Comparison of ENCODE assay signal across 27 mouse cellular contexts in genomic region chr7:66333906-66334500, GRCm38 (mm10). TPM values are rescaled to one million over a fixed set of nuclear protein-coding genes. Genes with fewer than 3 reads are reported as not detected.
A peak's percentile ranks its signal among the peaks of the same experiment; 100 is the strongest.
DNase-seq lines count a peak whose midpoint lies in the region; ATAC-seq and TF ChIP-seq lines count a peak whose summit lies in the region.
"Had no signal": no experiment of that assay in that cellular context is flagged by ENCODE, and none has a peak within 500 bp of the region (broad histone marks: within the 10 kb centered on the region; RNA-seq: fewer than 3 reads in every experiment).

No protein-coding gene starts in this region.

- H3K79me2 ChIP-seq in MEL (ENCODE audit: control insufficient read depth, insufficient read depth, low read length, poor library complexity), result no peaks in the 10 kb centered on the region
- H3K79me2 ChIP-seq in heart, adult 2 months (replicated peaks; ENCODE audit: control insufficient read depth, insufficient read depth, low read length), result no peaks in the 10 kb centered on the region

- no peak for TF ChIP-seq POLR2A in MEL (IDR thresholded peaks at IDR 0.05; ENCODE audit: control insufficient read depth in 1 of 2, insufficient read depth in 1 of 2, low read depth in 1 of 2, low read length in 2 of 2, poor library complexity in 1 of 2)
- no peak for TF ChIP-seq POLR2A in heart, adult 2 months (IDR thresholded peaks at IDR 0.05; ENCODE audit: insufficient read depth, low read depth, low read length)

- intact Hi-C loops in heart, adult 2 months (cut with DNase I), result no loop called here

- no peak overlapping the region for H3K4me2 ChIP-seq in stomach, postnatal 0 days (replicated peaks; ENCODE audit: low read depth)
- H3K4me2 ChIP-seq: forebrain, embryonic 13.5 days; kidney, embryonic 15.5 days; neural tube, embryonic 12.5 days had no signal

- no peaks in the 10 kb centered on the region; a peak in 1 of 4 replicates for H3K36me3 ChIP-seq in MEL (ENCODE audit: control insufficient read depth in 1 of 2, insufficient read depth in 2 of 2, low read length in 2 of 2)
- H3K36me3 ChIP-seq in stomach, postnatal 0 days (ENCODE audit: control insufficient read depth, insufficient read depth, low read length), result peaks cover 5% of the 10 kb centered on the region; the same call in 1 of the 2 replicates
- no peaks in the 10 kb centered on the region for H3K36me3 ChIP-seq in heart, adult 2 months (ENCODE audit: control insufficient read depth, insufficient read depth, low read length)
- H3K36me3 ChIP-seq: neural tube, embryonic 12.5 days had no signal

- TF ChIP-seq CTCF in MEL (IDR thresholded peaks at IDR 0.05 in 2 of 3, conservative IDR thresholded peaks at IDR 0.05 in 1 of 3; ENCODE audit: control insufficient read depth in 1 of 3, insufficient read depth in 1 of 3, low read depth in 2 of 3, low read length in 3 of 3, poor library complexity in 1 of 3, severe bottlenecking in 1 of 3), result no peak
- no peak for TF ChIP-seq CTCF in stomach, postnatal 0 days (IDR thresholded peaks at IDR 0.05; ENCODE audit: low read depth)
- TF ChIP-seq CTCF in heart, adult 2 months (IDR thresholded peaks at IDR 0.05), result no peak

- H3K27me3 ChIP-seq in MEL (ENCODE audit: control insufficient read depth in 1 of 2, insufficient read depth in 2 of 2, low read length in 2 of 2), result no peaks in the 10 kb centered on the region
- no peaks in the 10 kb centered on the region for H3K27me3 ChIP-seq in stomach, postnatal 0 days (ENCODE audit: control insufficient read depth, insufficient read depth, low read length)
- H3K27me3 ChIP-seq in heart, adult 2 months (ENCODE audit: control insufficient read depth, insufficient read depth, low read length), result no peaks in the 10 kb centered on the region
- H3K27me3 ChIP-seq: forebrain, embryonic 13.5 days; kidney, embryonic 15.5 days; megakaryocyte, embryonic 14.5 days; neural tube, embryonic 12.5 days had no signal

- H3K4me3 ChIP-seq in MEL (ENCODE audit: control insufficient read depth in 1 of 2, insufficient read depth in 1 of 2, low read depth in 2 of 2, low read length in 2 of 2), result no peak overlapping the region
- H3K4me3 ChIP-seq in stomach, postnatal 0 days (ENCODE audit: low read depth, low read length), result no peak overlapping the region
- no peak overlapping the region for H3K4me3 ChIP-seq in heart, adult 2 months
- H3K4me3 ChIP-seq: forebrain, embryonic 13.5 days; kidney, embryonic 15.5 days; neural tube, embryonic 12.5 days had no signal

- ATAC-seq in granulocyte monocyte progenitor cell, adult 5-6 weeks (replicated peaks; ENCODE audit: poor library complexity, severe bottlenecking), result peak; percentile 40
- peak; percentile 47; the same call in 1 of the 2 replicates for ATAC-seq in stomach, postnatal 0 days (ENCODE audit: low FRiP score, low TSS enrichment)
- ATAC-seq: forebrain, embryonic 13.5 days; inflammation-experienced regulatory T-cells, adult 6 months had no signal

- no peaks in the 10 kb centered on the region for H3K9me3 ChIP-seq in MEL (replicated peaks; ENCODE audit: insufficient read depth, low read length)
- H3K9me3 ChIP-seq in stomach, postnatal 0 days (ENCODE audit: control insufficient read depth, low read length), result no peaks in the 10 kb centered on the region
- H3K9me3 ChIP-seq: forebrain, embryonic 13.5 days; kidney, embryonic 15.5 days; neural tube, embryonic 12.5 days had no signal

- no peaks in the 10 kb centered on the region for H3K4me1 ChIP-seq in MEL (ENCODE audit: control insufficient read depth in 1 of 2, insufficient read depth in 2 of 2, low read length in 2 of 2)
- H3K4me1 ChIP-seq in stomach, postnatal 0 days (replicated peaks; ENCODE audit: control insufficient read depth, insufficient read depth), result no peaks in the 10 kb centered on the region
- peaks cover 6% of the 10 kb centered on the region for H3K4me1 ChIP-seq in heart, adult 2 months (ENCODE audit: control insufficient read depth, insufficient read depth, low read length)
- H3K4me1 ChIP-seq: forebrain, embryonic 13.5 days; kidney, embryonic 15.5 days; neural tube, embryonic 12.5 days had no signal

- TF ChIP-seq EP300 in MEL (IDR thresholded peaks at IDR 0.05; ENCODE audit: low read depth in 1 of 2, low read length in 2 of 2), result no peak
- no peak for TF ChIP-seq EP300 in stomach, postnatal 0 days (optimal IDR thresholded peaks at IDR 0.05)
- TF ChIP-seq EP300 in heart, adult 2 months (IDR thresholded peaks at IDR 0.05; ENCODE audit: insufficient read depth, low read depth, low read length), result no peak

- 81% methylated on average over 4 of the region's 4 CpGs for WGBS in stomach, postnatal 0 days
- 94% methylated on average over 4 of the region's 4 CpGs for WGBS in heart, adult 2 months

- no peak overlapping the region for H3K9ac ChIP-seq in MEL (ENCODE audit: control insufficient read depth, low read depth, low read length, poor library complexity, severe bottlenecking)
- H3K9ac ChIP-seq in stomach, postnatal 0 days (ENCODE audit: low read length), result no peak overlapping the region
- H3K9ac ChIP-seq in heart, adult 2 months (ENCODE audit: low read depth, low read length), result no peak overlapping the region
- H3K9ac ChIP-seq: forebrain, embryonic 13.5 days; kidney, embryonic 15.5 days; neural tube, embryonic 12.5 days had no signal

- peak; percentile 29 for DNase-seq in adrenal gland, postnatal 14 days
- no peak for DNase-seq in adrenal gland, postnatal 25 days
- peak; percentile 73 for DNase-seq in MEL (ENCODE audit: low read depth, low spot score)
- peak; percentile 54 for DNase-seq in stomach, postnatal 0 days (ENCODE audit: low spot score)
- DNase-seq in cerebellum, adult 11 months, result no peak
- DNase-seq in spleen, postnatal 36 days (ENCODE audit: low spot score in 2 of 2), result no peak
- DNase-seq in heart, adult 2 months, result no peak
- DNase-seq: cerebellum, postnatal 14 days; right cerebral cortex, postnatal 14 days; thymus, postnatal 25 days had no signal

- no peak overlapping the region for H3K27ac ChIP-seq in MEL (ENCODE audit: control insufficient read depth, low read depth, low read length)
- no peak overlapping the region for H3K27ac ChIP-seq in stomach, postnatal 0 days (replicated peaks)
- H3K27ac ChIP-seq in heart, adult 2 months, result no peak overlapping the region
- H3K27ac ChIP-seq: forebrain, embryonic 13.5 days; kidney, embryonic 15.5 days; neural tube, embryonic 12.5 days had no signal

- TF ChIP-seq RAD21 in MEL (IDR thresholded peaks at IDR 0.05; ENCODE audit: low read depth, low read length), result no peak

TF ChIP-seq in MEL, 35 proteins besides CTCF, POLR2A, EP300 and RAD21:
- TF ChIP-seq E2F4 (IDR thresholded peaks at IDR 0.05; ENCODE audit: borderline replicate concordance, low read depth, low read length) (no peak), GATA1 (IDR thresholded peaks at IDR 0.05; ENCODE audit: low read depth, low read length) (no peak), NRF1 (IDR thresholded peaks at IDR 0.05; ENCODE audit: insufficient read depth, low read depth, low read length, poor library complexity, severe bottlenecking) (no peak), MEF2A (IDR thresholded peaks at IDR 0.05; ENCODE audit: extremely low read depth, insufficient replicate concordance, low read depth, low read length, poor library complexity, severe bottlenecking) (no peak), POLR2AphosphoS5 (IDR thresholded peaks at IDR 0.05; ENCODE audit: borderline replicate concordance, low read depth, low read length) (no peak), POLR2AphosphoS2 (IDR thresholded peaks at IDR 0.05; ENCODE audit: low read length) (no peak), ELF1 (IDR thresholded peaks at IDR 0.05; ENCODE audit: low read depth, low read length) (no peak), SMC3 (IDR thresholded peaks at IDR 0.05; ENCODE audit: low read depth, low read length) (no peak), MYC (IDR thresholded peaks at IDR 0.05; ENCODE audit: low read depth, low read length) (no peak), ZC3H11A (IDR thresholded peaks at IDR 0.05; ENCODE audit: low read depth, low read length) (no peak), TCF12 (IDR thresholded peaks at IDR 0.05; ENCODE audit: low read depth, low read length) (no peak), USF2 (IDR thresholded peaks at IDR 0.05; ENCODE audit: borderline replicate concordance in 1 of 2, insufficient read depth in 1 of 2, low read depth in 1 of 2, low read length in 2 of 2) (no peak)
TF ChIP-seq in MEL: peak in this region for 0.

RNA-seq across cellular contexts. Expression of gene Gm10974, which starts 31.7 kb away (rescaled TPM):
- total RNA-seq in adrenal gland, postnatal 14 days (2021), result not detected in 2 replicates
- not detected in 2 replicates for total RNA-seq in adrenal gland, postnatal 25 days (2021)
- total RNA-seq in MEL (2012; rRNA removed), result not detected in 2 replicates
- not detected for polyA plus RNA-seq in MEL (2012; ENCODE audit: insufficient read depth in 1 of 2, insufficient read length in 2 of 2, low read depth in 1 of 2, low replicate concordance in 2 of 2, missing spikeins in 1 of 2)
- not detected in 2 replicates for total RNA-seq in granulocyte monocyte progenitor cell, adult 5-6 weeks (2014; fragmentation: Nextera tagmentation)
- not detected in 2 replicates for total RNA-seq in granulocyte monocyte progenitor cell, adult 5-6 weeks (2017)
- polyA plus RNA-seq in stomach, postnatal 0 days (2015; fragmentation: Nextera tagmentation; extraction: Ambion mirVana), result not detected in 2 replicates
- total RNA-seq in heart, adult 2 months (2021), result not detected
- polyA plus RNA-seq in heart, adult 2 months (2012; rRNA removed), result not detected in 2 replicates
- total RNA-seq: adrenal gland, postnatal 4 days; hematopoietic stem cell, adult 5-6 weeks; layer of hippocampus, postnatal 25 days; left cerebral cortex, postnatal 36 days; liver, adult 2 months had no signal
- polyA plus RNA-seq: C2C12; forebrain, embryonic 13.5 days; gonadal fat pad, adult 2 months; heart, embryonic 14.5 days; inflammation-experienced regulatory T-cells, adult 6 months; kidney, embryonic 15.5 days; liver, adult 2 months; lung, embryonic 16.5 days; neural tube, embryonic 12.5 days; spleen, adult 2 months; testis, adult 2 months had no signal

RNA-seq across cellular contexts. Expression of gene Lrrk1, which starts 54.1 kb away (rescaled TPM):
- 12.2 and 14.6 TPM in 2 replicates for total RNA-seq in adrenal gland, postnatal 14 days (2021)
- total RNA-seq in adrenal gland, postnatal 25 days (2021), result 16.6 and 18.5 TPM in 2 replicates
- 9.1 and 9.8 TPM in 2 replicates for total RNA-seq in MEL (2012; rRNA removed)
- polyA plus RNA-seq in MEL (2012; ENCODE audit: insufficient read depth in 1 of 2, insufficient read length in 2 of 2, low read depth in 1 of 2, low replicate concordance in 2 of 2, missing spikeins in 1 of 2), result 10 to 100 TPM in 1 of 2 experiments, not detected in 1; 19.1 TPM
- 24.7 and 37.1 TPM in 2 replicates for total RNA-seq in granulocyte monocyte progenitor cell, adult 5-6 weeks (2014; fragmentation: Nextera tagmentation)
- 17.1 and 22.6 TPM in 2 replicates for total RNA-seq in granulocyte monocyte progenitor cell, adult 5-6 weeks (2017)
- 8.5 and 9.2 TPM in 2 replicates for polyA plus RNA-seq in stomach, postnatal 0 days (2015; fragmentation: Nextera tagmentation; extraction: Ambion mirVana)
- 1 to 10 TPM; 7.8 to 9.6 TPM for total RNA-seq in heart, adult 2 months (2021)
- 11.0 and 12.0 TPM in 2 replicates for polyA plus RNA-seq in heart, adult 2 months (2012; rRNA removed)

Comparison
In these comparisons a context has a peak if more than half of its experiments do, and no peak if none do; other contexts are left out.
1. DNase-seq: peak in adrenal gland, postnatal 14 days (single experiment), MEL (single experiment) and stomach, postnatal 0 days (single experiment); none in adrenal gland, postnatal 25 days (single experiment), cerebellum, adult 11 months (single experiment), spleen, postnatal 36 days (0 of 2) and heart, adult 2 months (0 of 2).